Mouse (Mus musculus) thymus, adult 2 months (tissue): Measurements from ENCODE around the gene Gsc. TPM values are rescaled to one million over a fixed set of nuclear protein-coding genes. Genes with fewer than 3 reads are reported as not detected.

Experiments used
- DNase-seq: peaks from one replicate; pipeline ENCODE4 v3.0.0; 2021
- H3K27ac ChIP-seq: fragments of 200-500 bp; 2 replicates; pipeline ENCODE4 v1.5.1; 2012; ENCODE audit warnings: low read length, control low read depth; ENCODE audit not compliant: control insufficient read depth, insufficient read depth
- H3K27me3 ChIP-seq: fragments of 200-500 bp; 2 replicates; pipeline ENCODE4 v1.6.1; 2012; ENCODE audit warnings: mild to moderate bottlenecking, low read length, moderate library complexity, mixed read lengths; ENCODE audit not compliant: control insufficient read depth, insufficient read depth
- H3K36me3 ChIP-seq: fragments of 200-500 bp; 2 replicates; pipeline ENCODE4 v1.6.1; 2012; ENCODE audit warnings: mild to moderate bottlenecking, low read length, moderate library complexity; ENCODE audit not compliant: control insufficient read depth, insufficient read depth
- H3K4me1 ChIP-seq: fragments of 200-500 bp; replicated peaks from 2 replicates; pipeline ENCODE4 v1.6.1; 2012; ENCODE audit warnings: low read length; ENCODE audit not compliant: control insufficient read depth, insufficient read depth
- H3K4me3 ChIP-seq: fragments of 200-500 bp; 2 replicates; pipeline ENCODE4 v1.5.1; 2012; ENCODE audit warnings: mild to moderate bottlenecking, low read length, control low read depth, moderate library complexity; ENCODE audit not compliant: control insufficient read depth, insufficient read depth
- CTCF ChIP-seq: fragments of 200-500 bp; IDR thresholded peaks from 2 replicates; pipeline ENCODE4 v1.5.1; 2012; ENCODE audit warnings: mild to moderate bottlenecking, control low read depth, low read length, moderate library complexity, borderline replicate concordance; ENCODE audit not compliant: control insufficient read depth, poor library complexity, insufficient read depth; ENCODE audit errors: extremely low read depth
- POLR2A ChIP-seq: fragments of 200-500 bp; IDR thresholded peaks from 2 replicates; pipeline ENCODE4 v1.6.1; 2012; ENCODE audit warnings: mild to moderate bottlenecking, low read length, control low read depth, moderate library complexity; ENCODE audit not compliant: control insufficient read depth, poor library complexity, insufficient read depth; ENCODE audit errors: extremely low read depth
- WGBS: fragments of 180-500 bp; shearing (Covaris S2); methylation state at CpG from one replicate; pipeline ENCODE4 v1.1.7; 2018; 5-methylcytosine and 5-hydroxymethylcytosine counted together
- polyA plus RNA-seq: library from polyadenylated mRNA; depleted of rRNA; stranded (reverse); fragments of >200 nt; gene quantifications from 2 replicates; pipeline ENCODE4 v1.2.3, GENCODE M21; 2012

Gene Gsc
- polyA plus RNA-seq, 1 experiment: 0.77 TPM

DNA sequence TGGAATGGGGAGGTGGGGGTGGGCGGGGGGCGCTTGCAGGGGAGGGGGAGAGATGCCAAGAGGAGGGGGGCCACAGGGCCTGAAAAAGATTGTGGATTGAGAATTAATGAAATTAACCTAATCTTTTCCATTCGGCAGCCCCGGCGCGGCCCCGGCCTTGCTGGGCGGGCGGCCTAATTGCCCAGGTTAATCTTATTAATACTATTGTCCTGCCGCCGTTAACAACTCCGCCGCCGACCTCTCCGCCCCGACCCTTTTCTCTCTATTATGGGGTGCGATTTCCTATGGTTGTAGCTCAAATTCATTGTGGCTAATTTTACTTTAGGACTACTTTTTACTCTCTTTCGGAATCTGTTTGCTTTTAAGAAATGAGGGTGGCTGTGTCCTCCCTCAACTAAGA lies 362 bp upstream of the Gsc start:
- no peak for DNase-seq

DNA sequence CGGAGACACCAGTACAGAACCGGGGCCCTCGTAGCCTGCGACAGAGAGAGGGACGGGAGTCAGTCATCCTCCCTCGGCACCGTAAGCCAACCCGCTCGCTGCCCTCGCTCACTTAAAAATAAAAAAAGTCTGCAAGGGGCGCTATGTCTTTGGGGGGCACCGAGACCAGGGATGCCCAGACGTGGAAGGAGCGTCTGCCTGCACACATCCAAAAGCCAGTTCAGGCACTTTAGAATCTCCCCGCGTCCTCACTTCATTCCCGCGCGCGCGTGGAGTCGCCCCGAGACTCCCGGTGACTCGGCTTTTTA lies 958 bp downstream of the Gsc start:
- 3% methylated on average over 25 of the region's 25 CpGs for WGBS
- no peak overlapping the region for H3K4me3 ChIP-seq
- H3K36me3 ChIP-seq: no peaks in the 10 kb centered on the region
- TF ChIP-seq CTCF: no peak
- no peak for TF ChIP-seq POLR2A
- no peak for DNase-seq
- H3K27ac ChIP-seq: no peak overlapping the region
- H3K27me3 ChIP-seq: peaks cover 14% of the 10 kb centered on the region
- H3K4me1 ChIP-seq: no peaks in the 10 kb centered on the region

More for the DNA sequence above, 362 bp upstream of the Gsc start:
- Histone ChIP-seq H3K27me3 (peaks cover 16% of the 10 kb centered on the region), H3K4me3 (no peak overlapping the region), H3K4me1 (no peaks in the 10 kb centered on the region), H3K27ac (no peak overlapping the region), H3K36me3 (no peaks in the 10 kb centered on the region)
- WGBS: 6% methylated on average over 17 of the region's 18 CpGs
- TF ChIP-seq POLR2A (no peak), CTCF (no peak)

DNA sequence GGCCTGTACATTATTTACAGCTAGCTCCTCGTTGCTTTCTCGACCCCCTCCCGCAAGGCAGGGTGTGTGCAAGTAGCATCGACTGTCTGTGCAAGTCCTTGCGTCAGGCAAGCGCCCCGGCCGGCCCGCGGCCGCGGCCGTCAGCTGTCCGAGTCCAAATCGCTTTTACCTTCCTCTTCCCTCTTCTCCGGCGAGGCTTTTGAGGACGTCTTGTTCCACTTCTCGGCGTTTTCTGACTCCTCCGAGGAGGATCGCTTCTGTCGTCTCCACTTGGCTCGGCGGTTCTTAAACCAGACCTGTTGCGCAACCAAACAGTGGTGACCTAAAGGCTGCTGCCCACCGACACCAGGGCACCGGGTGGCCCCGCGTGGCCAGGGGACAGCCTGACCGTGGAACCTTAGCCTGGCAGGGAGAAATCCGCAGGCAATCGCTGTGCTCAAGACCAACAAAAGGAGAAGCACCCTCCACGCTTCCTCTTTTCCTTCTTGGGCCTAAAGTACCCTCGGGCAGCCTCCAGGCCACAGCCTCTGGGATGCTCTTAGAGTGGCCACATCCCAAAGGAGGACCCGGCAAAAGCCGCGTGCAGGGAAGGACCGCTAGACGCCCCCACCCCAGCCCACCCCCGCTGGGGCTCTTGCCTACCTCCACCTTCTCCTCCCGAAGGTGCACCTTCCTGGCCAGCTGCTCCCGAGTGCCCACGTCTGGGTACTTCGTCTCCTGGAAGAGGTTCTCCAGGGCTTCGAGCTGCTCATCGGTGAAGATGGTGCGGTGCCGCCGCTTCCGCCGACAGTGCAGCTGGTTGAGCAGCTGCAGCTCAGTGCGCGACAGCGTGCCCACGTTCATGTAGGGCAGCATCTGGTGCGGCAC lies 1.5 kb downstream of the Gsc start:
- 2% methylated on average over 57 of the region's 57 CpGs for WGBS
- Histone ChIP-seq H3K4me1 (no peaks in the 10 kb centered on the region), H3K27ac (no peak overlapping the region), H3K27me3 (peaks cover 10% of the 10 kb centered on the region), H3K4me3 (no peak overlapping the region), H3K36me3 (no peaks in the 10 kb centered on the region)
- TF ChIP-seq CTCF (no peak), POLR2A (no peak)
- no peak for DNase-seq

DNA sequence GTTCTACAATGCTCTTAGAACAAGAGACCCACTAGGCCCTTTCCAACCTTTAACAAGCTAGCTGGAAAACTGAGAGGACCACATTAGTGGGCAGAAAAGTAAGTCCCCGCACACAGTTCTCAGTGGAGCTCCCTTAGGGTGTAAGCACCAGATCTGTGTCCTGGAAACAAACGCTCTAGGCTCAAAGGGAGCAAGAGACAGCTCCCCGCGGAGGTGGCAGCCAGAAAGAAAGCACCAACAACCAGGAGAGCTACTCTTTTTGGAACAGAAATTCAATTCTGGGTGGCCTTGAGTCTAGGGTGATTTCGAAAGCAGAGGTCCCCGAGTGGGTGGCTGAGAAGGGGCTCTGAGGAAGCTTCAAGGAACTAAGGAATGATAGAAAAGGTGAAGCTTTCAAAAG lies 2.5 kb downstream of the Gsc start:
- TF ChIP-seq CTCF (no peak), POLR2A (no peak)
- Histone ChIP-seq H3K4me3 (no peak overlapping the region), H3K36me3 (no peaks in the 10 kb centered on the region), H3K27me3 (peaks cover 6% of the 10 kb centered on the region), H3K27ac (no peak overlapping the region), H3K4me1 (no peaks in the 10 kb centered on the region)
- DNase-seq: no peak
- WGBS: 39% methylated on average over 6 of the region's 6 CpGs

DNA sequence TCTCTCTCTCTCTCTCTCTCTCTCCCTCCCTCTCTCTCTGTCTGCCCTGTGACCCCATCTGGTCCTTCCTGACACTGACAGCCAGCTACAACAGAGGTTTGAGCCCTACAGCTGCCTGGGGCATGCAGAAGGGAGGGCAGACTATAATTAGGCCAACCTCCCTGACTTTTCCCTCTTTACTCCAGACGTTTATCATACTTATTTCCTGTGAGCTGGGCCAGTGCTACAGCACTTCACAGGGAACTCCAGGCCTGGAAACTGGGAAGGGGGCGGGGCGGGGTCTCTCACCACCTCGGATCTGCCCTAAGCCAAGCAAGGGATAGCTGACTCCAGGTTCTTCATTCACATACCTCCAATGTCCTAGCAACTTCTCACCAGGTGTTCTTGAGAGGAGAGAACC lies 4.3 kb downstream of the Gsc start:
- no peak overlapping the region for H3K4me3 ChIP-seq
- WGBS: 23% methylated on average over 4 of the region's 4 CpGs
- H3K36me3 ChIP-seq: no peaks in the 10 kb centered on the region
- H3K27me3 ChIP-seq: no peaks in the 10 kb centered on the region; the same call in none of the 2 replicates
- no peaks in the 10 kb centered on the region for H3K4me1 ChIP-seq
- no peak overlapping the region for H3K27ac ChIP-seq
- DNase-seq: no peak
- TF ChIP-seq POLR2A (no peak), CTCF (no peak)

DNA sequence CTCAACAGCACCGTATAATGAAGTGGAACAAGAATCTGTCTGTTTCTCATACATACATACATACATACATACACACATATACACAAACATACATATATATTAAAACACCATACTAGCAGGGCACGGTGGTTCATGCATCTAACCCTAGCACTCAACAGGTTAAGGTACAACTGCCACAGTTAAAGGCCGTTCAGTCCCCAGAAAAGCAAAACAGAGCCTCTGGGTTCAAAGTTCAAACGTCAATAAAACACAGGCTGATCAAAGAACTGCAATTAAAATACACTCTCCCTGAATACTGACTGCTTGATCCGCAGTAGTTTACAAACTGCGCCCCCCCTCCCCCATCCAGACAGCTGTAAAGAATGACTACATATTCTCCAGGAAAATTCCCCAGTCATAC lies 5.8 kb downstream of the Gsc start:
- Histone ChIP-seq H3K36me3 (no peaks in the 10 kb centered on the region), H3K27me3 (no peaks in the 10 kb centered on the region; the same call in 1 of the 2 replicates), H3K4me1 (no peaks in the 10 kb centered on the region), H3K4me3 (no peak overlapping the region), H3K27ac (no peak overlapping the region)
- no peak for TF ChIP-seq POLR2A
- no peak for TF ChIP-seq CTCF
- DNase-seq: no peak
- 68% methylated on average over 6 of the region's 6 CpGs for WGBS

DNA sequence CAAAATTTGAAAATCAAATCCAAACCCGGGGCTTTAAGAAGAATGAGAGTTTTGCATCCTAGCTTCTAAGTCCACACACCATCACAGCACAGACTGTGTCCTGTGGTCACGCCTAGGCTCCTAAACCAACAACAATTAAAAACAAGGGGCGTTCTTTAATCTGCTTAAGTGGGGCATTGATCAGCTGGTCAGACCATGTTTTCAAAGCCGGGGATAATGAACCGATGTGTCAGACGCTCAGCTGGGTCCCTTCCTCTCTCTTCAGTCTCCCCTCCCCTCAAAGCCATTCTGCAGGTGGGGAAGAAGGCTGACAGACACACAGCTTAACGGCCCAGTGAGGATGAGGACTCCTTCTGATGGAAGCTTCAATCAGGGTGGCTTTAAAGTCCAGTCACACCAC lies 6.2 kb downstream of the Gsc start:
- Histone ChIP-seq H3K4me1 (no peaks in the 10 kb centered on the region), H3K27ac (no peak overlapping the region), H3K4me3 (no peak overlapping the region), H3K27me3 (no peaks in the 10 kb centered on the region; the same call in 1 of the 2 replicates), H3K36me3 (no peaks in the 10 kb centered on the region)
- DNase-seq: no peak
- TF ChIP-seq CTCF (no peak), POLR2A (no peak)
- WGBS: 58% methylated on average over 7 of the region's 7 CpGs
